Mouse (Mus musculus) hindlimb bud, embryonic 11.5 days (tissue): ENCODE data around the gene Lman2l.

Experiments
- DNase-seq: peaks from one replicate; pipeline ENCODE4 v3.0.0-alpha.2; 2012; ENCODE audit warnings: low read depth, low spot score; ENCODE audit errors: extremely low spot score

Gene Lman2l

DNA sequence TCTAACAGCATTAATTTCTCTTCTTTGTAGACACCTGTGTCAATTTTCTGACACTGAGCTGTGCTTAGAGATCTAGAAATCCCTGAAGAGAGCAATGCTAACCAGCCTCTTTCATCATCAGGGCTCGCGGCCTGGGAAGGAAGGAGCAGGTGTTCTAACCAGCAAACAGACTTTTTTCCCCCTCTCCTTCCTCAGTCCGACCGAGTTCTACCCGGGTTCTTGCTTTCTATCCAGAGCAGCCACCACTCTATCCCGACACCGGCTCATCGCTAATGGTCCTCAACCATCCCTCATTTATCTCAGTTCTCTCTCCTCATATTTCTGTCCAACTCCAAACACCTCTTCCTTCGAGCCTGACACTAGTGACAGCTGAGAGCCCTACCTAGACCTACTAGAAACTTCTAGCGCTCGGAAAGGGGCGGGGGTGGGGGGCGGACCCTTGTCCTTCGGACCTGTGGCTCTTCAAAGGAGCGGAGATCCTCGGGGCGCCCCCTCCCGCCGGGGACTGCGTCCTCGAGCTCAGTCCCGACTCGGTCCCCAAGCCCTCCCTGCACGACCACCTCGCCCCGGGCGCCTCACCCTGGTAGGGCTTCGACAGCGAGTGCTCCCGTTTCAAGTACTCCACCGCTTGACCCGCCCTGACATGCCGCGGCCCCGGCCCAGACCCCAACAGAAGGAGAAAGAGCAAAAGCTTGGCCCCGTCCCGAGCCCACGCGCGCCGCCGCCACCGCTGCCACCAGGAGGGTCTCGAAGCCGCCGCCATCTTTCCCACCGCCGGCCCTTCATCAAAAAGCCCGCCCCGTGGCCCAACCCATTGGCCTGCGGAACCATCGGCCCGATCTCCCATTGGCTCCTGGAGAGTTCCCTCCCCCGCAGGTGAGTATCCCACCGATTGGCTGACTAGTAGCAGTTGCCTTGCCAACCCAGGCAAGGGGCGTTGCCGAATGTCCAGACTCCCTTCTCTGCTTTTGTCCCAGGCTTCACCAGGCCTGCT, at the start of gene Lman2l:
TSS of gene Lman2l (minus strand) at position 801 of the 994 bp plus-strand sequence.
- peak; percentile 79 for DNase-seq

GRCm38 (mm10) chr1:36493299-36493698, 48.2 kb upstream of the Lman2l start:
- no peak for DNase-seq

DNA sequence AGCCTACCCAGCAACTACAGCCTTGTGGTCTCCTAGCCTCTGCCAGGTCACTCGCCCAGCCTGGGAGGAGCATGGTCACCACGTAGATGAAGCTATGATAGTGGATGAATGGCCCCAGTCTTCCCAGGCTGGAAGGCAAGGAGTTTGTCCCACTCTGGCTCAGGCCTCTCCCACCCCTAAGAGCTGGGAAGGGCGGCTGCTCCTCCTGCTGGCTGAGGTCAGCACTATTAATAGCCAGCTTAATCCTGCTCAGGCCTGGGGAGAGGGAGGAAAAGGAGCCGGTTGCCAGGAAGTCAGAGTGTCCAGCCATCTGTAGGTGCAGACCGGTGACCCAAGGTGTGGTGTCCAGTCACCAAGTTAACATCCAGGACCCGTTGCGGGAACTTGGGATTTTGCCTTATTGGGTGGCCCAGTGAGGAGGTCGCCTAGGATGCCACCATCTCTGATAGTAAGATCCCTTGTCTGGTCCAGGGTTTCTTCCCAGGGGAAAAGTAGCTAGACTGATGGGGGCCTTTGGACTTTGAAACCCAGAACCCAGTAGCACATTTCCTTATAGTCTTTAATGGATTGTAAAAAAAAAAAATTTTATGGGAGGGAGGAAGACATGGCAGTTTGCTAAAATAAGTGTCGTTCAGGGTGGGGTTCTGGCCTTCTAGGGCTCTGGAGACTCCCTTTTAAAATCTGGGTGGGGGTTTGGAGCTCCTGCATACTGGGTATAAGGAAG, 47.5 kb upstream of the Lman2l start:
- DNase-seq, result no peak

- DNase-seq, result no peak
Measured at GRCm38 (mm10) chr1:36489661-36490060, 44.6 kb upstream of the Lman2l start.

DNA sequence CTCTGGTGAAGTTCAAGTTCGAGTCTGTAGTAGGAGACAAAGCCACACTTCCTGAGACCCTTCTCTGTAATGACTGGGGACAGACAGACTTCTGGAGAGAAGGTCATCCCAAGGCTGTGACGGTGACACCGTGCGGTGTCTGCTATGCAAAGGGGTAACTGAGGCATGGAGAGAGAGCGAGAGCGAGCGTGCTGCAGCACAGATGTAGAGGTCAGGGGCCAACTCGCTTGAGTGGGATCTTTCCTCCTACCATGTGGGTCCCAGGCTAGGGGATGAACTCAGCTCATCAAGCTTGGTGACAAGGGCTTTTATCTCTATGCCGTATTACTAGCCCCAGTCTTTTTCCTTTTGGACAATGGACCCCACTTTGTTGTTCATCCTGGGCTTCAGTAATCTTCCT, 42.0 kb upstream of the Lman2l start:
- no peak for DNase-seq

- DNase-seq, result no peak
Measured at GRCm38 (mm10) chr1:36485080-36485479, 40.0 kb upstream of the Lman2l start.

DNA sequence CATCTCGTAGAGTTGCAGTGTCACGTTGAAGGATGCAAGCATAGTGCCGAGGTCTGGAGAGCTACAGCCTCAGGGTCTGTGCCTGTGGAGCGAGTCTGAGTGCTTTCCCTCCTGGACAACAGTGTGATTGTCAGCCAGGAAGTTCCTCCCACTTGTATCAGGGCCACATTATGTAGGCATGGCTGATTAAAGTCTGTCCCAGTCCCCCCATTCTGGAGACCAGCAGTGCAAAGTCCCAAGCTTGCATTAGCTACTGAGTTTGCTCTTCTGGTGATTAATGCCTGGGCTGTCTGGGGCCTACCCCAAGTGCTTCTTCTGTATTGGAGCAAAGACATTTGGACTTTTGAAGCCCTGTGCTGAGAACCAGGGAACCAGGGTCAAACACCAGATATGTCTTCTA, 38.8 kb upstream of the Lman2l start:
- no peak for DNase-seq

DNA sequence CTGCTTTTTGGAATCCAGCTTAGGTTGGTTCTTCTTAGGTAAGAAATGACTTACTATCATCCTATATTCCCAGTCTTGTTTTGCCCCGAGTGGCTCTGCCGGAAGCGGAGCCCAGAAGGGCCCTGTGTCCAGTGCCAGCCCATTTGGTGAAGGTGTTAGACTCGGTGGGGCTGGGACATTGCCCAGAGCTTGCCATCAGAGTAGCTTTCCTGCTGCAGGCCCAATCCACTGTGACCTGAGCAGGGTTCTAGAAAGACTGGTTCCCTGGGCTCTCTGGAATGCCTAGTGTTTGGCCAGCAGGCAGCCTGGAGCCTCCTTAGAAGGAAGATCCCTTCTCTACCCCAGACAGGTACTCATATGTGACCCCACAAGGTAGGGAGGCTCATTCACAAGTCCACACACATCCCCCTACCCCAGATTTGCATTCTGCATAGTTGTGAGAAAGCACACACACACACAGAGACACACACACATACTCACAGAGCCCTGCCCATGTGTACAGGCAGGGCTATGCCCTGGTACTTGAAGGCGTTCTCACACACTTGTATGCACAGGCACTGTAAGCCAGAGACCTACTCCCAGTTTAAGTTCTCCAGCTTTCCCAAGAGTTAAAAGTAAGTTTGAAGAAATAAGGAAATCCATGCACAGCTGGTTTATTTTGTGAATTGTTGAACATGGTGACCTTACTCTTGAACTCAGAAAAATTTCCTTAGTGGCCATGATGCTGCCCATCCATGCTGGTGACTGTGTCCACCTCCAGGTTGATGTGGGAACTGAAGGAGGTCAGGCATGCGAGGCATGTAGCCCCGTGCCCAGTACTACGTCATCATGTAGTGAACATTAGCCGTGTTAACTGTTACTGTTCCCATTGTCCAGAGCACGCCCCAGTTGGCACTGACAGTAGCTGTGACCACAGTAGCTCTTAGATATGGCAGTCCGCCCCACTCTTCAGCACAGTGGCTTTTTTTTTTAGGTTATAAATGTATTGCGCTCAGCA, 35.1 kb upstream of the Lman2l start:
- DNase-seq, result no peak

- no peak for DNase-seq
Measured at GRCm38 (mm10) chr1:36478343-36478795, 33.3 kb upstream of the Lman2l start.

- no peak for DNase-seq
Measured at GRCm38 (mm10) chr1:36476426-36476825, 31.4 kb upstream of the Lman2l start.

GRCm38 (mm10) chr1:36475480-36476110, 30.5 kb upstream of the Lman2l start:
- no peak for DNase-seq

GRCm38 (mm10) chr1:36474646-36475045, 29.6 kb upstream of the Lman2l start:
- no peak for DNase-seq

- DNase-seq, result no peak
Measured at GRCm38 (mm10) chr1:36473211-36473780, 28.2 kb upstream of the Lman2l start.

- no peak for DNase-seq
Measured at GRCm38 (mm10) chr1:36472106-36472440, 27.0 kb upstream of the Lman2l start.

DNA sequence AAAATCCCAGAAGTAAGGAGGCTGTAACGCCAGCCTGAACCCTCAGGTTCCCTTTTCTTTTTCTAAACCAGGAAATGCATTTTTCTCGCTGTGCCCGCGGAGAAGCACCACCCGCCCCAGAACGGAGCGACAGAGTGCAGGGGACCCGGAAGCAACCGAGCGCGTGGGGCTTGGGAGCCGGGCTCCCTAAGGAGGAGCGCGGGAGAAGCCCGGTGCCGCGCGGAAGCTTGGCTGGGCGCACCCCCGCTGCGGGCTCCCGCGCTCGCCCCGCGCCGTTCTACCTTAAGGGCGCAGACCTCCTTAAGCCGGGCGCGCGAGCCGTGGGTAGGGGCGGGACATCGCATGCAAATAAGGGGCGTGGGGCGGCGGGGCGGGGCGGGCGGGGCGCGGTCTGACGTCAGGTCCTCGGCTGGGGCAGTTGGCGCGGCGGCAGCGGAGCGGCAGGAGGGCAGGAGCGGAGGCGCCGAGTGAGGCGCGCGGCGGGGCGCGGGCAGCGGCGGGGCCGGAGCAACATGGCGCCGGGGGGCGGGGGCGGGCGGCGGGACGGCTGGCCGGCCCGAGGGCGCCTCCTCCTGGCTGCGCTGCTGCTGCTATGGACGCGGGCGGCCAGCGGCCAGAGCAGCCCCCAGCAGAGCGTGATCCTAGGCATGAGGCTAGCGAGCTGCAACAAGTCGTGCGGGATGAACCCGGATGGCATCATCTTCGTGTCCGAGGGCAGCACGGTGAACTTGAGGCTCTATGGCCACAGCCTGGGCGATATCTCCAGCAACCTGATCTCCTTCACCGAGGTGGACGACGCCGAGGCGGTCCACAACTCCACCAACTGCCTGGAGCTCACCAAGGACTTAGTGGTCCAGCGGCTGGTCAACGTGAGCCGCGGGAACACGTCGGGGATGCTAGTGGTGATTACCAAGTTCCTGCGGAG, 26.4 kb upstream of the Lman2l start, which contains the start of gene Cnnm4:
TSS of gene Cnnm4 (plus strand) at position 440 of the 925 bp plus-strand sequence.
- no peak for DNase-seq

- no peak for DNase-seq
Measured at GRCm38 (mm10) chr1:36469811-36470444, 24.9 kb upstream of the Lman2l start.

DNA sequence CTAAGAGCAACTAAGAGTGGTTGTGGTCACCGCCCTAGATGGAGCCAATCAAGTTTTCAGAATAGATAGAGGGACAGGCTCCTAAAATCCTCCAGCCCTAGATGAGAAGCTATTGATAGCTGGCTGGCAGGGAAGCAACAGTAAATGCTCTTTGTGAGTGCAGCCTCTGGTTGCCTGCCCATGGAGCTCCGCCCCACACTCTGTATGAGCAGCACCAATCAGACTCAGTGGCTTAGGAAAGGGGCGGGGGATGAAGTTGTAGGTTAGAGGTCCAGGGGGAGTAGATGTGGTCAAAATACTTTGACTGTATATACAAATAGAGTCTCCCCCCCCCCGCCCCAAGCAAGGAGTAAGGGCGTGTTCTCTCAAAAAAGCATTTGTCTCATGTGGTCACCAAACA, 22.4 kb upstream of the Lman2l start:
- no peak for DNase-seq

GRCm38 (mm10) chr1:36465641-36466160, 20.6 kb upstream of the Lman2l start:
- DNase-seq, result no peak
